Mouse (Mus musculus): Measurements from ENCODE around the gene Fads2. TPM values are rescaled to one million over a fixed set of nuclear protein-coding genes. Genes with fewer than 3 reads are reported as not detected.

The Fads2 gene
- polyA plus RNA-seq (2014; fragmentation: Nextera tagmentation; extraction: Ambion mirVana), result 11.4 and 15.0 TPM in 2 replicates

- H3K4me1 ChIP-seq (ENCODE audit: control insufficient read depth in 2 of 2, insufficient read depth in 2 of 2, low read length in 2 of 2), result peaks cover 5 to 16% of the 10 kb centered on the region in 2 experiments
- H3K9ac ChIP-seq (ENCODE audit: low read length), result peak within 1 kb of the TSS; percentile 83
- no peaks in the 10 kb centered on the region for H3K9me3 ChIP-seq (ENCODE audit: control insufficient read depth, low read length)
- peak within 1 kb of the TSS; percentile 91 for H3K4me2 ChIP-seq (ENCODE audit: low read length)
- H3K27me3 ChIP-seq (ENCODE audit: control insufficient read depth, insufficient read depth, low read length), result no peaks in the 10 kb centered on the region
- peak; percentile 85 for ATAC-seq (ENCODE audit: insufficient number of reproducible peaks, insufficient read depth, low FRiP score, low read depth)
- under 1% methylated on average over 53 of the region's 57 CpGs for WGBS
- H3K4me3 ChIP-seq (ENCODE audit: control insufficient read depth in 1 of 2, insufficient read depth in 1 of 2, low read depth in 1 of 2, low read length in 2 of 2), result peak within 1 kb of the TSS; percentile 62 to 73
- peak within 1 kb of the TSS; percentile 60 to 74 for H3K27ac ChIP-seq (replicated peaks in 1 of 2; ENCODE audit: control insufficient read depth in 1 of 2, insufficient read depth in 1 of 2, low read depth in 2 of 2, low read length in 2 of 2)
- 0 out of 2 replicates have a peak, but pooled peaks cover 2% of the 10 kb centered on the region for H3K36me3 ChIP-seq (ENCODE audit: control insufficient read depth, insufficient read depth, low read length)
Measured at GRCm38 (mm10) chr19:10101341-10102053, at the start of gene Fads2. Fads2 (minus strand) TSS chr19:10101746.

DNA sequence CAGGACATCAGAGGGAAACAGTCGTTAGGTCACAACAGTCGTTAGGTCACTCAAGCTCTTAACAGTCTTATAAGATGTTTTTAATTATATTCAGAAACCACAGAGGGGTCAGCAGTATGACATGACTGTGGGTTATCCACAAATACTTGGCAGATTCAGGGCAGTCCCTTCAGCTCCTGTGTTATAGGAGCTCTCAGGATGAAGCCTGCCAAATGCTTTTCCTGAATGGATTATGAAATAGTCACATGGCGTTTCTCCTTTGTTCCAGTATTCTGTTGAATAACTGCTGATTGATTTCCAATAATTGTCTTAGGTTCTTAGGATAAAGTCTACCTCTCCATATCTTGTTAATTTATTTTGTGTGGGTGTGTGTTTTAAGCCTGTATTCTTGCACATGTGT, 47.6 kb upstream of the Fads2 start:
- H3K4me1 ChIP-seq (ENCODE audit: control insufficient read depth in 2 of 2, insufficient read depth in 2 of 2, low read length in 2 of 2), result peaks cover 0 to 2% of the 10 kb centered on the region in 2 experiments; a peak in 1 of 4 replicates
- H3K27ac ChIP-seq (replicated peaks in 1 of 2; ENCODE audit: control insufficient read depth in 1 of 2, insufficient read depth in 1 of 2, low read depth in 2 of 2, low read length in 2 of 2), result no peak overlapping the region
- H3K36me3 ChIP-seq (ENCODE audit: control insufficient read depth, insufficient read depth, low read length), result no peaks in the 10 kb centered on the region
- H3K9ac ChIP-seq (ENCODE audit: low read length), result no peak overlapping the region
- H3K27me3 ChIP-seq (ENCODE audit: control insufficient read depth, insufficient read depth, low read length), result no peaks in the 10 kb centered on the region
- H3K9me3 ChIP-seq (ENCODE audit: control insufficient read depth, low read length), result no peaks in the 10 kb centered on the region
- no peak overlapping the region for H3K4me2 ChIP-seq (ENCODE audit: low read length)
- ATAC-seq (ENCODE audit: insufficient number of reproducible peaks, insufficient read depth, low FRiP score, low read depth), result no peak
- no peak overlapping the region for H3K4me3 ChIP-seq (ENCODE audit: control insufficient read depth in 1 of 2, insufficient read depth in 1 of 2, low read depth in 1 of 2, low read length in 2 of 2)
- WGBS, result 66% methylated on average over 3 of the region's 3 CpGs

DNA sequence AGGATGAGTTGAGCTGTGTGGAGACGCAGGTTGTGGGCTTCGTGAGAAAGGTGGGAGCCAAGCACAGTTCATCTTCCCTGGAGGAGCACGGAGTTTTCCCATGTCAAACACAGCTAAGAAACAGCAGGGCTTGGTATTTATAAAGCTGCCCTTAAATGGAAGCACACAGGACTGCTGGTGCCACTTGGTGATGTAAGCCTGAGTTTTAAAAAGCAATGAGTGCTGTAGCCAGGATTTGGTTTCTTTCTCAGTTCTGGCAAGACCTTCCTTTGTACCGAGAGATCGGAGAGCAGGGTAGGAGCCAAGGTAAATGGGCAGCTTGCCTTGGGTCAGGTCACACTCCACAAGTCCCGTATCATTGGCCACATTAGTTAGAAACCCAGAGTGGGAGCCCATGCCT, 47.0 kb upstream of the Fads2 start:
- Histone ChIP-seq H3K27me3 (ENCODE audit: control insufficient read depth, insufficient read depth, low read length) (no peaks in the 10 kb centered on the region), H3K27ac (replicated peaks in 1 of 2; ENCODE audit: control insufficient read depth in 1 of 2, insufficient read depth in 1 of 2, low read depth in 2 of 2, low read length in 2 of 2) (no peak overlapping the region; a peak in 1 of 4 replicates), H3K4me2 (ENCODE audit: low read length) (no peak overlapping the region), H3K4me1 (ENCODE audit: control insufficient read depth in 2 of 2, insufficient read depth in 2 of 2, low read length in 2 of 2) (peaks cover 0 to 2% of the 10 kb centered on the region in 2 experiments; a peak in 1 of 4 replicates), H3K4me3 (ENCODE audit: control insufficient read depth in 1 of 2, insufficient read depth in 1 of 2, low read depth in 1 of 2, low read length in 2 of 2) (no peak overlapping the region), H3K9me3 (ENCODE audit: control insufficient read depth, low read length) (no peaks in the 10 kb centered on the region), H3K9ac (ENCODE audit: low read length) (no peak overlapping the region), H3K36me3 (ENCODE audit: control insufficient read depth, insufficient read depth, low read length) (no peaks in the 10 kb centered on the region)
- ATAC-seq (ENCODE audit: insufficient number of reproducible peaks, insufficient read depth, low FRiP score, low read depth), result no peak
- WGBS, result 56% methylated on average over 6 of the region's 6 CpGs

GRCm38 (mm10) chr19:10144464-10144863, 42.9 kb upstream of the Fads2 start:
- Histone ChIP-seq H3K9ac (ENCODE audit: low read length) (no peak overlapping the region), H3K36me3 (ENCODE audit: control insufficient read depth, insufficient read depth, low read length) (no peaks in the 10 kb centered on the region), H3K4me3 (ENCODE audit: control insufficient read depth in 1 of 2, insufficient read depth in 1 of 2, low read depth in 1 of 2, low read length in 2 of 2) (no peak overlapping the region), H3K4me1 (ENCODE audit: control insufficient read depth in 2 of 2, insufficient read depth in 2 of 2, low read length in 2 of 2) (peaks cover 0 to 2% of the 10 kb centered on the region in 2 experiments; a peak in 1 of 4 replicates), H3K9me3 (ENCODE audit: control insufficient read depth, low read length) (no peaks in the 10 kb centered on the region), H3K27me3 (ENCODE audit: control insufficient read depth, insufficient read depth, low read length) (no peaks in the 10 kb centered on the region), H3K27ac (replicated peaks in 1 of 2; ENCODE audit: control insufficient read depth in 1 of 2, insufficient read depth in 1 of 2, low read depth in 2 of 2, low read length in 2 of 2) (no peak overlapping the region), H3K4me2 (ENCODE audit: low read length) (no peak overlapping the region)
- 56% methylated on average over 4 of the region's 4 CpGs for WGBS
- no peak for ATAC-seq (ENCODE audit: insufficient number of reproducible peaks, insufficient read depth, low FRiP score, low read depth)

DNA sequence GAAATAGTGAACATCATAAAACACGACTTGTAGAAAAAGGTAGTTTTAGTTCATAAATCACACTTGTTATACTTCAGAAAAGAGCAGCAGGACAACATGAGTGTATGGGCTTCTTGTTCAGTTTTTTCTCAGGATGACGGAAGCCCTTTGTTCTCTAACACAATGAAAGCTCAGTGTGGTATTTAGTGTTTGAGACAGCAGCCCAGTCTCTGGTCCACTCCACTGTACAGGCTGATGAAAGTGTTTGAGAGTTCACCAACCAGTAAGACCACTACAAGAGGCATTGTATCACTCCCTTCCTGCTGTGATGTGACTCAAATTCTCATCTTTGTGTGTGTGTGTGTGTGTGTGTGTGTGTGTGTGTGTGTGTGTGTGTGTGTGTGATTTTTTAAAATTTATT, 42.1 kb upstream of the Fads2 start:
- Histone ChIP-seq H3K9me3 (ENCODE audit: control insufficient read depth, low read length) (no peaks in the 10 kb centered on the region), H3K4me2 (ENCODE audit: low read length) (no peak overlapping the region), H3K27me3 (ENCODE audit: control insufficient read depth, insufficient read depth, low read length) (no peaks in the 10 kb centered on the region), H3K27ac (replicated peaks in 1 of 2; ENCODE audit: control insufficient read depth in 1 of 2, insufficient read depth in 1 of 2, low read depth in 2 of 2, low read length in 2 of 2) (no peak overlapping the region), H3K4me3 (ENCODE audit: control insufficient read depth in 1 of 2, insufficient read depth in 1 of 2, low read depth in 1 of 2, low read length in 2 of 2) (no peak overlapping the region), H3K36me3 (ENCODE audit: control insufficient read depth, insufficient read depth, low read length) (no peaks in the 10 kb centered on the region), H3K9ac (ENCODE audit: low read length) (no peak overlapping the region), H3K4me1 (ENCODE audit: control insufficient read depth in 2 of 2, insufficient read depth in 2 of 2, low read length in 2 of 2) (peaks cover 0 to 2% of the 10 kb centered on the region in 2 experiments; a peak in 1 of 4 replicates)
- 62% methylated on average over 2 of the region's 2 CpGs for WGBS
- ATAC-seq (ENCODE audit: insufficient number of reproducible peaks, insufficient read depth, low FRiP score, low read depth), result no peak

DNA sequence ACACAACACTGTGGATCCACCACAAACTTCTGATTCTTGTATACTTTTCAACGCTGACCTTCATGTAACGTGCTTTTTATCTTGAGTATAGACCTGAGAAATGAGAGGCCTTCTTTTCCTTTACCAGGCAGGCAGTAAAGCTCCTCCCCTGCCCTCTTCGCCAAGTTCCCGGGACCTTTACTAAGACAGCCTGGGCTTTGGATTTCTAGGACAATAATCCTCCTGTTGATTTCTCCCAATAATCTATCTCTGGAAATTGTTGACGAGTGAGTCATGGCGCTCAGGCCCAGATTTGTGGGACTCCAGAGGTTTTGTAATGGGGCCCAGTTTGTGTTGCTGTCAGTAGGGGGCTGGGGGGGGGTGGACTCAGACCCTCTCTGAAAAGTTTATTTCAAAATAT, 38.2 kb upstream of the Fads2 start:
- Histone ChIP-seq H3K36me3 (ENCODE audit: control insufficient read depth, insufficient read depth, low read length) (no peaks in the 10 kb centered on the region), H3K4me3 (ENCODE audit: control insufficient read depth in 1 of 2, insufficient read depth in 1 of 2, low read depth in 1 of 2, low read length in 2 of 2) (no peak overlapping the region), H3K9ac (ENCODE audit: low read length) (no peak overlapping the region), H3K27me3 (ENCODE audit: control insufficient read depth, insufficient read depth, low read length) (no peaks in the 10 kb centered on the region), H3K4me2 (ENCODE audit: low read length) (no peak overlapping the region), H3K27ac (replicated peaks in 1 of 2; ENCODE audit: control insufficient read depth in 1 of 2, insufficient read depth in 1 of 2, low read depth in 2 of 2, low read length in 2 of 2) (no peak overlapping the region), H3K4me1 (ENCODE audit: control insufficient read depth in 2 of 2, insufficient read depth in 2 of 2, low read length in 2 of 2) (peaks cover 4% of the 10 kb centered on the region in 2 experiments; a peak in 3 of 4 replicates), H3K9me3 (ENCODE audit: control insufficient read depth, low read length) (no peaks in the 10 kb centered on the region)
- WGBS, result 69% methylated on average over 6 of the region's 6 CpGs
- no peak for ATAC-seq (ENCODE audit: insufficient number of reproducible peaks, insufficient read depth, low FRiP score, low read depth)

- Histone ChIP-seq H3K27me3 (ENCODE audit: control insufficient read depth, insufficient read depth, low read length) (no peaks in the 10 kb centered on the region), H3K4me1 (ENCODE audit: control insufficient read depth in 2 of 2, insufficient read depth in 2 of 2, low read length in 2 of 2) (peaks cover 7% of the 10 kb centered on the region in 2 experiments; a peak in 3 of 4 replicates), H3K4me3 (ENCODE audit: control insufficient read depth in 1 of 2, insufficient read depth in 1 of 2, low read depth in 1 of 2, low read length in 2 of 2) (no peak overlapping the region), H3K27ac (replicated peaks in 1 of 2; ENCODE audit: control insufficient read depth in 1 of 2, insufficient read depth in 1 of 2, low read depth in 2 of 2, low read length in 2 of 2) (no peak overlapping the region), H3K4me2 (ENCODE audit: low read length) (no peak overlapping the region), H3K36me3 (ENCODE audit: control insufficient read depth, insufficient read depth, low read length) (no peaks in the 10 kb centered on the region), H3K9me3 (ENCODE audit: control insufficient read depth, low read length) (no peaks in the 10 kb centered on the region), H3K9ac (ENCODE audit: low read length) (no peak overlapping the region)
- ATAC-seq (ENCODE audit: insufficient number of reproducible peaks, insufficient read depth, low FRiP score, low read depth), result no peak
- 69% methylated on average over 5 of the region's 5 CpGs for WGBS
Measured at GRCm38 (mm10) chr19:10137423-10137822, 35.9 kb upstream of the Fads2 start.
